Mouse (Mus musculus): ENCODE data around the gene Pard3b. TPM values are rescaled to one million over a fixed set of nuclear protein-coding genes. Genes with fewer than 3 reads are reported as not detected.

The Pard3b gene
- polyA plus RNA-seq, 1 experiment = 3.4 TPM

DNA sequence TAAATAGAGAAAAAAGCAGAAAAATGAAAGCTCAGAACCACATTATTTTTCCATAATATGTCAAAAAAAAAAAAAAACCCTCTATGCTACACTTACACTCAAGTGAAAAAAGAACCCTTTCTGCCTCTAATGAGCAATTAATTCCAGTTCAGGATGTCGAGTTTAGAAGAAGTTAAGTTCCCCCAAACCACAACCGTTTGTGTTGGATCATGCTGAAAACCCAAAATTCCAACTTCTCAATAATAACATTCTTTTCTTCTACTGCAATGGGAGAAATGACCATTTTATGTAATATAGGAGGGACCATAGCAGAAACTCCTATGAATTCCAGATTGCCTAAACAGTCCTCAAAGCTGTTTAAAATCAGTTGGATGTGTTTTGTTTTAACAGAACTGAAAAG is 911.9 kb downstream of the Pard3b start:
- TF ChIP-seq POLR2A (IDR thresholded peaks at IDR 0.05; ENCODE audit: low read depth, low read length) = no peak
- no peak overlapping the region for H3K27ac ChIP-seq (ENCODE audit: insufficient read depth, low read depth, low read length)
- WGBS = 46% methylated on average over 2 of the region's 2 CpGs
- H3K36me3 ChIP-seq (ENCODE audit: control insufficient read depth, insufficient read depth, low read length) = no peaks in the 10 kb centered on the region
- no peaks in the 10 kb centered on the region for H3K4me1 ChIP-seq (ENCODE audit: control insufficient read depth, insufficient read depth, low read length)
- no peak overlapping the region for H3K4me3 ChIP-seq (ENCODE audit: insufficient read depth, low read depth, low read length)
- DNase-seq = no peak
- no peaks in the 10 kb centered on the region for H3K27me3 ChIP-seq (replicated peaks; ENCODE audit: control insufficient read depth, insufficient read depth, low read length)

DNA sequence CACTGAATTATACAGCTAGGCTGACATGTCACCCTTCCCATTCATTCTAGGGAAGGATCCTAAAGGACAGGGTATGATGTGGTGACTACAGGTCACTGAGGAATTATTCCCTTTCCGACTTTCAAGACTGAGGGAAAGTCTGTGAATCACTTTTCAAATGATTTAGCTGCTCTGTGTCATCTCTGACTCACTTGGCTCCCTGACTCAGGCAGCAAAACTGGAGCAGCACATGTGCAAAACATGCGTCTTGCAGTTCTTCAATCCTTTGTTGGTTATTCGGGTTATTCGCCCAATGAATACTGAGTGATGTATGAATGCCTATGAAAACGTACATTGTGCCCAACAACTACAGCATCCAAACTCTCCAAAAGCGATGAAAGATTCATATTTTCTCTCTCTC is 912.9 kb downstream of the Pard3b start:
- Histone ChIP-seq H3K4me1 (ENCODE audit: control insufficient read depth, insufficient read depth, low read length) (no peaks in the 10 kb centered on the region), H3K36me3 (ENCODE audit: control insufficient read depth, insufficient read depth, low read length) (no peaks in the 10 kb centered on the region), H3K27me3 (replicated peaks; ENCODE audit: control insufficient read depth, insufficient read depth, low read length) (no peaks in the 10 kb centered on the region), H3K27ac (ENCODE audit: insufficient read depth, low read depth, low read length) (no peak overlapping the region), H3K4me3 (ENCODE audit: insufficient read depth, low read depth, low read length) (no peak overlapping the region)
- no peak for DNase-seq
- 93% methylated on average over 6 of the region's 6 CpGs for WGBS
- TF ChIP-seq CTCF (conservative IDR thresholded peaks at IDR 0.05; ENCODE audit: insufficient read depth, insufficient read length, low read depth, low read length) (no peak), POLR2A (IDR thresholded peaks at IDR 0.05; ENCODE audit: low read depth, low read length) (no peak)

DNA sequence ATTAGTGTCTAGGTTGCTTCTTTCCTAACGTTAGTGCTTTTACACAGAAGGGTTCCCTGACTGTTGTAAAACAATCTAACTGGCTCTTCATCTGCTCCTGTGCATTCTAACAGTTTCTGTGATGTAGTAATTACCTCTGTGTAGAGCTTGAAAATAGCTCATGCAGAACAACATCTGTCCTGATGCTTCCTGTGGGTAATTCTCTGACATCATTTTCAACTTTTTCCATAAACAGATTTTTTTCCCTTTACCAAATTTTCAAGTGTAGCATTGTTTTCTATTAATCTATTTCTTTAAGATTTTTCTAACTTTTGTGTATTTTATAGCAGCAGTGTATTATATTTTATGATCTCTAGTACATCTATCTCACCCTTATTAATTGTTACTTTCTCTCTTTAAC is 917.2 kb downstream of the Pard3b start:
- Histone ChIP-seq H3K36me3 (ENCODE audit: control insufficient read depth, insufficient read depth, low read length) (no peaks in the 10 kb centered on the region), H3K4me3 (ENCODE audit: insufficient read depth, low read depth, low read length) (no peak overlapping the region), H3K4me1 (ENCODE audit: control insufficient read depth, insufficient read depth, low read length) (no peaks in the 10 kb centered on the region), H3K27me3 (replicated peaks; ENCODE audit: control insufficient read depth, insufficient read depth, low read length) (no peaks in the 10 kb centered on the region), H3K27ac (ENCODE audit: insufficient read depth, low read depth, low read length) (no peak overlapping the region)
- WGBS = 31% methylated on average over 1 of the region's 1 CpGs
- TF ChIP-seq POLR2A (IDR thresholded peaks at IDR 0.05; ENCODE audit: low read depth, low read length) (no peak), CTCF (conservative IDR thresholded peaks at IDR 0.05; ENCODE audit: insufficient read depth, insufficient read length, low read depth, low read length) (no peak)
- no peak for DNase-seq

DNA sequence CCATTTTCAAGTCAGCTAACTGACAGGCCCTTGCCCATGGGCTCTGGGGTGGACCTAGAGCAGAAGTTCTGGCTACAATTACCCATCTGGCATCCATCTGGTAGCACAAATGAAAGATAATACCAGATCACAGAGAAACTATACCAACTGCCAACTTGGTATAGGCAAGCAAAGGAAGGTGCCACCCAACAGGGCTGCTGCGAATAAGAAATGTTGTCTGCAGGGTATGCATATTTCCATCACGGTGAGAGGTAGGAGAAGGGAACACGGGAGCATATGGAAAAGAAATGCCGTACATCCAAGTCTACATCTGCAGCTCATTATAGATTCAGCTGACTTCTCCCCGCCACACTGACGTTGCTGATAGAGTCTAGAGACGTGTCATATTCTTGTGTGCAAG is 924.4 kb downstream of the Pard3b start:
- no peak for DNase-seq
- H3K27me3 ChIP-seq (replicated peaks; ENCODE audit: control insufficient read depth, insufficient read depth, low read length) = no peaks in the 10 kb centered on the region
- H3K4me3 ChIP-seq (ENCODE audit: insufficient read depth, low read depth, low read length) = no peak overlapping the region
- 95% methylated on average over 7 of the region's 7 CpGs for WGBS
- no peaks in the 10 kb centered on the region for H3K4me1 ChIP-seq (ENCODE audit: control insufficient read depth, insufficient read depth, low read length)
- H3K36me3 ChIP-seq (ENCODE audit: control insufficient read depth, insufficient read depth, low read length) = no peaks in the 10 kb centered on the region
- H3K27ac ChIP-seq (ENCODE audit: insufficient read depth, low read depth, low read length) = no peak overlapping the region
- no peak for TF ChIP-seq POLR2A (IDR thresholded peaks at IDR 0.05; ENCODE audit: low read depth, low read length)
- TF ChIP-seq CTCF (conservative IDR thresholded peaks at IDR 0.05; ENCODE audit: insufficient read depth, insufficient read length, low read depth, low read length) = no peak

DNA sequence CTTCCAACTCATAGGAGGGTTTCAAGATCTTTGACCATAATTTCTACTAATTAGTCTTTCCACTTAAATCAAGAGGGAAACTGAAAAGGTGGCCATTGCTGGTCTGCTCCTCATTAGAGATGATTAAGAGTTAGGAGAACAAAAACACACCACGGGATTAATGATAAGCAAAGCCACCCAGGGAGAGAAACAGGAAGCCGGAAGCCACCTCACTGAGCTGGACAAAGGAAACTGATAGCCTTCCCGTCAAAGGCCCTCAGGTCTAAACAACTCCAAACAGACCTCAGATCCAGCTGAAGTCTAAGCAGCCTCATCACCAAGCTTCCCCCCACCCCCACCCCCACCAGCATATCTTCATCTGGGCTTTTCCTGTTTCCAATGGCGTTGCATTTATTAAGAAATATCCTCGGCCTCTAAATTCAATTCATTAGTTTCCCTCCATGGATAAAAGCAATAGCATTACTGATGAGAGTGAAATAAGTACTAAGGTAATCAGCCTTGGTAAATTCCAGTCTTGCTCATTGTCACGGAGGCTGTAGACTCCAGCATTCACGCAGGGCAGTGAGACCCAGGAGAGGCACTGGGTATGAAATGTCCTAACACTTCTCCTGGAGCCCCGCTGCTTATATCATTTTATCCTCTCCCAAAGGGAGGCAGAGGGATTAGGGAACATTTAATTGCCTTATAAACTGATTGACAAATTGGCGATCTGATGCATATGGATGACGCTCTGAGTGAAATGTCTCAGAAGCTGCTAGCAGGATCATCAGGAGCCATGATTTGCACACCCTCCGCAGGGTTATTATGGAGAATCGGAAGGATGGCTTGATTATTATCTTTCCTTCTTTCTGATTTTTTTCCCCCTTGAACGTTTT is 925.9 kb downstream of the Pard3b start:
- DNase-seq = no peak
- Histone ChIP-seq H3K36me3 (ENCODE audit: control insufficient read depth, insufficient read depth, low read length) (no peaks in the 10 kb centered on the region), H3K27ac (ENCODE audit: insufficient read depth, low read depth, low read length) (no peak overlapping the region), H3K4me1 (ENCODE audit: control insufficient read depth, insufficient read depth, low read length) (no peaks in the 10 kb centered on the region), H3K27me3 (replicated peaks; ENCODE audit: control insufficient read depth, insufficient read depth, low read length) (no peaks in the 10 kb centered on the region), H3K4me3 (ENCODE audit: insufficient read depth, low read depth, low read length) (no peak overlapping the region)
- TF ChIP-seq CTCF (conservative IDR thresholded peaks at IDR 0.05; ENCODE audit: insufficient read depth, insufficient read length, low read depth, low read length) (no peak), POLR2A (IDR thresholded peaks at IDR 0.05; ENCODE audit: low read depth, low read length) (no peak)
- 70% methylated on average over 13 of the region's 13 CpGs for WGBS

DNA sequence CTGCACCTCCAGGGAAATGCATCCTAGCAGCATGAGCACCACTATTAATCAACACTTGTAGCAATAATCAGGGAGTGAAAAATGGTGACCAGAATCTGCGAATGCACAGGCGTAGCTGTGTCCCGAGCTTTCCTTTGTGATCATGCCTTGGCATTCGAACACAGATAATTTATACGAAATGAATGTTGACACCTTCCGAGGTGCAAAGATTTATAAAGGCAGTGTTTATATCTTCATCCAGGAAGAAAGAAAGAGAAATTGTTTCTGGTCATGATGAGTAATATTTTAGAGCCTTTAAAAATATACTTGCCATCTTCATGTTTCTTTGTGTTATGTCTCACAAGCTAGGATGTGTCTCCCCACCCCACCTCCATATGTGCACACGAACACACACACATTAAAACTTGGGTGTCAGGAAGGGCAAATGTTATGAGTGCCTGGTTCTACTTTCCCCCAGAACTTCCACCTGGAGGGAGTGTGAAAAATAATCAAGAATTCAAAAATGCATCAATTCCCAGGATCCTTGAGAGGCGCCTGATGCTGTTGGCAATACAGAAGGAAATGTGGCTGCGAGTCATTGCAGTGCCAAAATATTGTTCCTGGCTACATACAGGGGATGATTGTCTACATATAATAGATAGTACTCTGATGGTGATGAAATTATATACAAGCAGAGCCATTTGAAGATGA is 926.6 kb downstream of the Pard3b start:
- H3K36me3 ChIP-seq (ENCODE audit: control insufficient read depth, insufficient read depth, low read length) = no peaks in the 10 kb centered on the region
- TF ChIP-seq CTCF (conservative IDR thresholded peaks at IDR 0.05; ENCODE audit: insufficient read depth, insufficient read length, low read depth, low read length) = no peak
- no peak for TF ChIP-seq POLR2A (IDR thresholded peaks at IDR 0.05; ENCODE audit: low read depth, low read length)
- DNase-seq = no peak
- no peak overlapping the region for H3K4me3 ChIP-seq (ENCODE audit: insufficient read depth, low read depth, low read length)
- WGBS = 93% methylated on average over 9 of the region's 9 CpGs
- no peaks in the 10 kb centered on the region for H3K27me3 ChIP-seq (replicated peaks; ENCODE audit: control insufficient read depth, insufficient read depth, low read length)
- H3K27ac ChIP-seq (ENCODE audit: insufficient read depth, low read depth, low read length) = no peak overlapping the region
- no peaks in the 10 kb centered on the region for H3K4me1 ChIP-seq (ENCODE audit: control insufficient read depth, insufficient read depth, low read length)

DNA sequence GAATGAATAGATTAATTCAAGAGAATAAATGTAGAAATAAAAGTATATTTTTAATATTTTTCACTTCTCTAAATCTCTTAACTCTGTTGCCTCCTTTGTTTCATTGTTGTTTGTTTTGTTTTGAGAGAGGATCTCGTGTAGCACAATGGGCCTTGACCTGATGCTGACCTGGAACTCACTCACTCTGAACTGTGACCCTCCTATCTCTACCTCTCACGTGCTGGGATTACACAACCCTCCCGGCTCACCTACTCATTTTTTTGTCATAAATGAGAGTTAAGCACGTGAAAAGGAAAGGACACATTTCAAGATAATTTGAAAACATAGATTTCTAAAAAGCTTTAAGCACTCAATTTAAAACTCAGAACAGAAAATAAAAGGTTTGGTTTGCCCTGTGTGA is 928.0 kb downstream of the Pard3b start:
- 39% methylated on average over 4 of the region's 4 CpGs for WGBS
- DNase-seq = no peak

More for the DNA sequence above, 928.0 kb downstream of the Pard3b start:
- TF ChIP-seq POLR2A (IDR thresholded peaks at IDR 0.05; ENCODE audit: low read depth, low read length) = no peak
- TF ChIP-seq CTCF (conservative IDR thresholded peaks at IDR 0.05; ENCODE audit: insufficient read depth, insufficient read length, low read depth, low read length) = no peak
- no peaks in the 10 kb centered on the region for H3K4me1 ChIP-seq (ENCODE audit: control insufficient read depth, insufficient read depth, low read length)
- H3K4me3 ChIP-seq (ENCODE audit: insufficient read depth, low read depth, low read length) = no peak overlapping the region
- H3K36me3 ChIP-seq (ENCODE audit: control insufficient read depth, insufficient read depth, low read length) = no peaks in the 10 kb centered on the region
- H3K27me3 ChIP-seq (replicated peaks; ENCODE audit: control insufficient read depth, insufficient read depth, low read length) = no peaks in the 10 kb centered on the region
- H3K27ac ChIP-seq (ENCODE audit: insufficient read depth, low read depth, low read length) = no peak overlapping the region

Data from kidney, adult 2 months (tissue).